Mouse (Mus musculus) cortical plate, adult 2 months (tissue): ENCODE measurements at regions not wholly inside any gene's neighbourhood (a gene's known extent, or its start where the extent isn't known, plus 50 kb on each side); places are given as distances from the start of the nearest gene placed in this dataset.

Experiments
- H3K27ac ChIP-seq: fragments of 200-500 bp; 2 replicates; pipeline ENCODE4 v1.5.1; 2012; ENCODE audit warnings: low read length, control low read depth, inconsistent platforms; ENCODE audit not compliant: insufficient read depth
- H3K4me1 ChIP-seq: fragments of 200-500 bp; 2 replicates; pipeline ENCODE4 v1.6.1; 2011; ENCODE audit warnings: low read length; ENCODE audit not compliant: control insufficient read depth, insufficient read depth
- H3K4me3 ChIP-seq: fragments of 200-500 bp; 2 replicates; pipeline ENCODE4 v1.5.1; 2011; ENCODE audit warnings: mild to moderate bottlenecking, low read length, control low read depth; ENCODE audit not compliant: insufficient read depth
- CTCF ChIP-seq: fragments of 200-500 bp; IDR thresholded peaks from 2 replicates; pipeline ENCODE4 v1.5.1; 2011; ENCODE audit warnings: mild to moderate bottlenecking, control low read depth, low read length; ENCODE audit not compliant: insufficient read depth; ENCODE audit errors: extremely low read depth
- POLR2A ChIP-seq: fragments of 200-500 bp; IDR thresholded peaks from 2 replicates; pipeline ENCODE4 v1.6.1; 2011; ENCODE audit warnings: mild to moderate bottlenecking, low read length, control low read depth; ENCODE audit not compliant: insufficient read depth; ENCODE audit errors: extremely low read depth

DNA sequence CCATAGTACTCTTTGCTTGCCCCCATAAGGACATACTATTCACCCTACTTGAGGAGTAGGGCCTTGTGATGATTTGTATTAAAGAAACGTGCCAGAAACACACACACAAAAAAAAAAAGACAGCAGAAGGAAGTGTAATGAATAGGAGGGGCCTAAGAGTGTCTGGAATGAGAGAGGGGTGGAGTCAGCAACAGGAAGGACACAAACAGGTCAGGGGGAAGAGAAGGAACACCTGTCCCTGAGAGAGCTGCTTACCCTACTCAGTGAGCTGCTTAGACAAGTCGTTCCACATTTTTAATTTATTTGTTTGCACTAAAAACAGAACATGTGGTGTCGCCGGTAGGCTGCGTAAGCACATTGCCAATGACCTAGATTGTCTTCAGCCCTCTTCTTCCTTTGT lies 642.2 kb upstream of the Cited2 start:
- no peaks in the 10 kb centered on the region for H3K4me1 ChIP-seq
- TF ChIP-seq POLR2A (no peak), CTCF (no peak)
- no peak overlapping the region for H3K4me3 ChIP-seq
- H3K27ac ChIP-seq, result no peak overlapping the region

- Histone ChIP-seq H3K27ac (no peak overlapping the region), H3K4me3 (no peak overlapping the region), H3K4me1 (no peaks in the 10 kb centered on the region)
- no peak for TF ChIP-seq CTCF
- no peak for TF ChIP-seq POLR2A
Observed at GRCm38 (mm10) chr10:17082926-17083325, 640.1 kb upstream of the Cited2 start.

DNA sequence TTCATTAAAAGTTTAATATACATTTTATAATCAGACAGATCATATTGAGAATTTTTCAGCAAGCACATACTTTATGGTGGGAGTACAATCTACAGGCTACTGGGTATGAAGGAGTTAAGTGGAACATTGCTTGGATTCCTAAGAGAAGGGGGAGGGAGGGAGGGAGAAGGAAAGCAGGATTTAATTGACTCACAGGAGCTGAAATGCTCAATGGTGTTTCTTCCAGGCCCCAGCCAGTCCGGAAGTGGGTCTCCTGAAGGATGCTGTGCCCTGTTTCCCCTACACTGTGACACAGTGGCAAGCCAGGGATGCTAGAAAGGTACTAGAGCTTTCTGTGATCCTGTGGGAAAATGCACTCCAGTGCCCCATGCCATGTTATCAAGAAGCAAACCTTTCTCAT lies 621.0 kb upstream of the Cited2 start:
- Histone ChIP-seq H3K4me1 (peaks cover 3% of the 10 kb centered on the region; the same call in 1 of the 2 replicates), H3K4me3 (no peak overlapping the region), H3K27ac (no peak overlapping the region)
- TF ChIP-seq POLR2A (no peak), CTCF (no peak)

GRCm38 (mm10) chr10:17103416-17103815 lies 619.6 kb upstream of the Cited2 start:
- Histone ChIP-seq H3K27ac (no peak overlapping the region), H3K4me3 (no peak overlapping the region), H3K4me1 (peaks cover 3% of the 10 kb centered on the region; the same call in 1 of the 2 replicates)
- no peak for TF ChIP-seq POLR2A
- TF ChIP-seq CTCF, result no peak

- TF ChIP-seq CTCF (no peak), POLR2A (no peak)
- Histone ChIP-seq H3K27ac (no peak overlapping the region), H3K4me3 (no peak overlapping the region)
Observed at GRCm38 (mm10) chr10:17106831-17107230, 616.2 kb upstream of the Cited2 start.

GRCm38 (mm10) chr10:17111071-17111470 lies 611.9 kb upstream of the Cited2 start:
- H3K27ac ChIP-seq, result no peak overlapping the region
- TF ChIP-seq POLR2A, result no peak
- H3K4me1 ChIP-seq, result no peaks in the 10 kb centered on the region
- H3K4me3 ChIP-seq, result no peak overlapping the region

More at GRCm38 (mm10) chr10:17106831-17107230, 616.2 kb upstream of the Cited2 start:
- no peaks in the 10 kb centered on the region for H3K4me1 ChIP-seq

- H3K27ac ChIP-seq, result no peak overlapping the region
- no peaks in the 10 kb centered on the region for H3K4me1 ChIP-seq
- TF ChIP-seq POLR2A, result no peak
- TF ChIP-seq CTCF, result no peak
- no peak overlapping the region for H3K4me3 ChIP-seq
Observed at GRCm38 (mm10) chr10:17114805-17115204, 608.2 kb upstream of the Cited2 start.

DNA sequence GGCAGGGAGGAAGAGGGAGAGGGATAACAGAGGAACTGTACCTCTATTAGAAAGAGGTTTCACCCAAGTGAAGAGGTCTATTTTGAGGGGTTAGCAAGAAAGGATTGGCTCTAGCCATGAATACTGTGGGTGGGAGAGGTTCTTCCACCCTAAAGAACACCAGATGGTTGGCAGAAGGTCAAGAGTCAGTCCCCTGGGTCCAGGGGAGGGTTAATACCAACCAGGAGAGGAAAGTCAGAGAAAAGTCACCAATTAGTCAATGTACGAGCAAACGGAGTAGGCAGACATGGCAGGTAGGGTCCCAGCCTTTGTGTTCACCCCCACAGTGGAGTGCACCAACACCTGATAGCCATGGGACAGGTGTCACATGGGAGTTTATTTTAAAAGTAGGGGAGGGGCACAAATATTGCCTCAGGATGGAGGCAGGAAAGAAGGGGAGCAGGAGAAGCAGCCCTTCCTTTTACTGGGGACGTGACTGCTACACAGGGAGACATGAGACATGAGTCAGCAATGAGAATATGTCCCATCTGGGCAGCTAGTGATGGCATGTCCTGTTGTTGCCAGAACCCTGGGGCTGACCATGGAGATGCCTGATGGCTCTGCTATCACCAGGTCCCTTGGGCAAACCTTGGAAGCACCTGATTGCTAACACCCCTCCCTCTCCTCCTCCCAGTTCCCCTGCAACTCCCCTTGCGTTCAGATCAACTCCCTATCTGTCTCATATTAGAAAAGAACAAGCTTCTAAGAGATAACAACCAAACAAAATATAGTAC lies 593.4 kb upstream of the Cited2 start:
- no peak overlapping the region for H3K4me3 ChIP-seq
- H3K4me1 ChIP-seq, result no peaks in the 10 kb centered on the region
- H3K27ac ChIP-seq, result no peak overlapping the region
- no peak for TF ChIP-seq CTCF
- TF ChIP-seq POLR2A, result no peak

DNA sequence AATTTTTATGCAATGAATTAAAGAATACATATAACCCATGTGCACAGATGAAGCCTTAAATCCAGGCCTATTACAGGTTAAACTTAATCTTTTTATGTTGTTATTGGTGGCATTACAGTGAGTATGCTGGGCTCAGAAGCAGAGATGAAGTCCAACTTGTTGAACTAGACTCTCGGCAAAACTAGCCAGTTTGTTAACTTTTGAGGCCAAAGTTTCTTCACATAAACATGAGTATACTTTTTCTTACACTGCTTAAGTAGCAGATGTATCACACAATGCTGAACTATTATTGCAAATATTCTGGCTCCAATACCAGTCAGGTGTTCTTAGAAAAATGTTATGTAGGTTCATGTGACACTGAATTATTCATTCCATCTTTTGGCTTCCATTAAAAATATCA lies 592.4 kb upstream of the Cited2 start:
- no peak overlapping the region for H3K4me3 ChIP-seq
- TF ChIP-seq CTCF (no peak), POLR2A (no peak)

DNA sequence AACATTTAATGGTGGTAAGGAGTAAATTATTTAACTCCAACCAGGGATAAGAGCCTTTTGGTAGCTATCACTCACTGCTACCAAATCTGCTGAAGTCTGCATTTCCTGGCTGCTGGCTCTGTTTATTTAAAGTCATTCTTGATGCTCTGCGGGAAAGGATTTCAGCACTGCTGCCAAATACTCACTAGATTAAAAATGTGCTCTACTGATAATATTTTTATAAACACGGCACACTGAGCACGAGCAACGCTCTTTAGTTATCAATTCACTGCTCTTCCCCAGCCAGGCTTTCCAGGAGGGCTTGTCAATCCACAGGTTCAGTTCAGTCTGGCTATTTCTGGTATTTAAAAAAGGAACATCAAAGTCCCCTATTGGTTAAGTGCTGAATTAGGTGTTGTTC lies 591.3 kb upstream of the Cited2 start:
- TF ChIP-seq CTCF (no peak), POLR2A (no peak)
- Histone ChIP-seq H3K4me3 (no peak overlapping the region), H3K27ac (no peak overlapping the region), H3K4me1 (no peaks in the 10 kb centered on the region)

More for the DNA sequence above, 592.4 kb upstream of the Cited2 start:
- no peaks in the 10 kb centered on the region for H3K4me1 ChIP-seq
- no peak overlapping the region for H3K27ac ChIP-seq

GRCm38 (mm10) chr10:17175385-17175784 lies 547.6 kb upstream of the Cited2 start:
- H3K4me1 ChIP-seq, result no peaks in the 10 kb centered on the region
- H3K4me3 ChIP-seq, result no peak overlapping the region
- TF ChIP-seq POLR2A (no peak), CTCF (no peak)
- H3K27ac ChIP-seq, result no peak overlapping the region
